Mouse (Mus musculus) urinary bladder, postnatal 4 days (tissue): Measurements from ENCODE around the gene Lrrc74a.

ENCODE experiments used
- DNase-seq, 2 experiments: peaks; one replicate each; pipeline ENCODE4 v3.0.0; 2021 to 2022; ENCODE audit warnings: low spot score in 2 of 2

Gene Lrrc74a

GRCm38 (mm10) chr12:86804308-86804700 is 70.1 kb downstream of the Lrrc74a start:
- DNase-seq, result no peak

- no peak for DNase-seq
Measured at GRCm38 (mm10) chr12:86804857-86805256, 70.7 kb downstream of the Lrrc74a start.

- DNase-seq, result no peak
Measured at GRCm38 (mm10) chr12:86805315-86805714, 71.1 kb downstream of the Lrrc74a start.

- DNase-seq, result no peak
Measured at GRCm38 (mm10) chr12:86806031-86806922, 72.1 kb downstream of the Lrrc74a start.

- no peak for DNase-seq
Measured at GRCm38 (mm10) chr12:86806923-86807794, 73.0 kb downstream of the Lrrc74a start.

- no peak for DNase-seq
Measured at GRCm38 (mm10) chr12:86807795-86808128, 73.6 kb downstream of the Lrrc74a start.

- no peak for DNase-seq
Measured at GRCm38 (mm10) chr12:86808856-86809255, 74.7 kb downstream of the Lrrc74a start.

GRCm38 (mm10) chr12:86810040-86810439 is 75.9 kb downstream of the Lrrc74a start:
- DNase-seq, result no peak

- DNase-seq, result no peak
Measured at GRCm38 (mm10) chr12:86810725-86811444, 76.7 kb downstream of the Lrrc74a start.

- no peak for DNase-seq
Measured at GRCm38 (mm10) chr12:86812782-86813181, 78.6 kb downstream of the Lrrc74a start.
